Mouse (Mus musculus) stomach, postnatal 0 days (tissue): ENCODE data around the gene Tfec.

ENCODE experiments used
- CTCF ChIP-seq: IDR thresholded peaks from 2 replicates; pipeline ENCODE4 v1.5.1; 2016; ENCODE audit warnings: antibody characterized with exemption, low read depth, mild to moderate bottlenecking, moderate library complexity
- EP300 ChIP-seq: optimal IDR thresholded peaks from 2 replicates; pipeline ENCODE3; 2016; ENCODE audit warnings: antibody characterized with exemption

DNA sequence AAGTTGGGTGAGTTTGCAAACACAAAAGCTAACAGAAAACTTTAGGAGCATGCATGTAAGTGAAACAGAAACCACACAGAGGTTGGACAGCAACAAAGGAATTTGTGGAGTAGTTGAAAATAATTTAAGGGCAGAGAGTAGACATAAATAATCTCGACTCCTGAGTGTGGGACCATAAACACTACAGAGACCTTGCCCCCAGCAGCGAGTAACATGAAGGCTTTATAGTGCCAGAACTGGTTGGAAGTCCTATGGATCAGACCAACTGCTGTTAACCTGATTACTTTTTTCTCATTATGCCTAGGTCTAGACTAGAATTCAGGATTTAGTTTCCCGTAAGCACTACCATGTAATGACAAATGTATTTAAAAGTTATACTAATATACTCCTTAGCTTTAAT lies 49.6 kb upstream of the Tfec start:
- TF ChIP-seq CTCF (no peak), EP300 (no peak)
